Mouse (Mus musculus): Measurements from ENCODE around the gene Slc17a1. TPM values are rescaled to one million over a fixed set of nuclear protein-coding genes. Genes with fewer than 3 reads are reported as not detected.

Gene Slc17a1
- 0.05 TPM in 1 of 2 replicates, not detected in the other for polyA plus RNA-seq (2012; rRNA removed)

GRCm38 (mm10) chr13:23867405-23867804, at the start of gene Slc17a1:
Gene Slc17a1, plus strand, starts transcription at chr13:23867750.
- DNase-seq (ENCODE audit: low read depth), result no peak

GRCm38 (mm10) chr13:23820179-23820940, 47.2 kb upstream of the Slc17a1 start:
- no peak for DNase-seq (ENCODE audit: low read depth)

GRCm38 (mm10) chr13:23822213-23822612, 45.3 kb upstream of the Slc17a1 start:
- DNase-seq (ENCODE audit: low read depth), result no peak

GRCm38 (mm10) chr13:23826606-23827005, 40.9 kb upstream of the Slc17a1 start:
- no peak for DNase-seq (ENCODE audit: low read depth)

GRCm38 (mm10) chr13:23833053-23833452, 34.5 kb upstream of the Slc17a1 start:
- no peak for DNase-seq (ENCODE audit: low read depth)

GRCm38 (mm10) chr13:23834836-23835235, 32.7 kb upstream of the Slc17a1 start:
- no peak for DNase-seq (ENCODE audit: low read depth)

GRCm38 (mm10) chr13:23836630-23837029, 30.9 kb upstream of the Slc17a1 start:
- no peak for DNase-seq (ENCODE audit: low read depth)

- DNase-seq (ENCODE audit: low read depth), result no peak
Observed at GRCm38 (mm10) chr13:23839308-23839707, 28.2 kb upstream of the Slc17a1 start, which contains the start of gene Slc17a3. Gene Slc17a3, plus strand, starts transcription at chr13:23839434.

- no peak for DNase-seq (ENCODE audit: low read depth)
Observed at GRCm38 (mm10) chr13:23845851-23846250, 21.7 kb upstream of the Slc17a1 start.

- no peak for DNase-seq (ENCODE audit: low read depth)
Observed at GRCm38 (mm10) chr13:23849299-23849698, 18.3 kb upstream of the Slc17a1 start.

GRCm38 (mm10) chr13:23856401-23856800, 11.1 kb upstream of the Slc17a1 start:
- DNase-seq (ENCODE audit: low read depth), result no peak

GRCm38 (mm10) chr13:23861815-23862214, 5.7 kb upstream of the Slc17a1 start:
- DNase-seq (ENCODE audit: low read depth), result no peak

GRCm38 (mm10) chr13:23864711-23865110, 2.8 kb upstream of the Slc17a1 start:
- no peak for DNase-seq (ENCODE audit: low read depth)

- DNase-seq (ENCODE audit: low read depth), result no peak
Observed at GRCm38 (mm10) chr13:23866086-23866710, 1.4 kb upstream of the Slc17a1 start.

GRCm38 (mm10) chr13:23867000-23867399, 550 bp upstream of the Slc17a1 start:
- no peak for DNase-seq (ENCODE audit: low read depth)

GRCm38 (mm10) chr13:23868790-23869533, 1.4 kb downstream of the Slc17a1 start:
- DNase-seq (ENCODE audit: low read depth), result no peak

GRCm38 (mm10) chr13:23869996-23870395, 2.4 kb downstream of the Slc17a1 start:
- DNase-seq (ENCODE audit: low read depth), result no peak

- no peak for DNase-seq (ENCODE audit: low read depth)
Observed at GRCm38 (mm10) chr13:23873141-23873540, 5.6 kb downstream of the Slc17a1 start.

- no peak for DNase-seq (ENCODE audit: low read depth)
Observed at GRCm38 (mm10) chr13:23879106-23879505, 11.6 kb downstream of the Slc17a1 start.

- DNase-seq (ENCODE audit: low read depth), result no peak
Observed at GRCm38 (mm10) chr13:23879636-23880035, 12.1 kb downstream of the Slc17a1 start.

- no peak for DNase-seq (ENCODE audit: low read depth)
Observed at GRCm38 (mm10) chr13:23885540-23885939, 18.0 kb downstream of the Slc17a1 start.

- no peak for DNase-seq (ENCODE audit: low read depth)
Observed at GRCm38 (mm10) chr13:23887026-23887725, 19.6 kb downstream of the Slc17a1 start.
